Mouse (Mus musculus): ENCODE results near the gene Usp1. TPM values are rescaled to one million over a fixed set of nuclear protein-coding genes. Genes with fewer than 3 reads are reported as not detected.
"Not testable (repeated sequence)": the region's sequence is repeated elsewhere in the genome, so short reads cannot be mapped to it uniquely, and the experiment has no call there.

Gene Usp1
- polyA plus RNA-seq, 1 experiment from 2014 or later: 71.1 TPM

- no peaks in the 10 kb centered on the region for H3K27me3 ChIP-seq (ENCODE audit: insufficient read depth, poor library complexity, severe bottlenecking)
- peaks cover 28% of the 10 kb centered on the region for H3K36me3 ChIP-seq
- 33% methylated on average over 6 of the region's 6 CpGs for WGBS
- peak overlapping the region; percentile 99; the same call in 1 of the 2 replicates for H3K27ac ChIP-seq
- no peak for DNase-seq (ENCODE audit: low spot score)
- no peaks in the 10 kb centered on the region for H3K9me3 ChIP-seq
- H3K4me3 ChIP-seq: peak overlapping the region; percentile 99
- peaks cover 24% of the 10 kb centered on the region for H3K4me1 ChIP-seq (replicated peaks)
Measured at GRCm38 (mm10) chr4:98925250-98925781, 1.7 kb downstream of the Usp1 start.

DNA sequence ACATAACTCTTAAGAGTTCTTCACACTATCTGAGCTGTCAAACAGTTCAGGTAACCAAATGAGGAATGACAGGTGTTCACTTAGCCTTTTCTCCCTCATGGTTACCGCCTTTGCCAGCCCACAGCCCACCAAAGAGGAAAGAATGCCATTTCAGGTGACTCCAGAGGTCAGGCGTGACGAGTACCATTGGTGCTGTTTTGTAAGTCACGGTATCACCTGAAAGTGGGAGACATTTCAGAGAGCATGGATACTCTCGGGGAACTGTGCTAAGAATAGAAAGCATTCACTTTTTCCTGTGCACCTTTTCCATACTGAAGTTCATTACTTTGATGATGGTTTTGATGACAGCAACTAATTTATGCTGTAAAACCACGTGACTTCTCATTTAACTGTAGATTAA is 12.4 kb downstream of the Usp1 start:
- Histone ChIP-seq H3K4me3 (no peak overlapping the region), H3K27ac (no peak overlapping the region), H3K36me3 (peaks cover 93% of the 10 kb centered on the region), H3K4me1 (replicated peaks) (no peaks in the 10 kb centered on the region), H3K27me3 (ENCODE audit: insufficient read depth, poor library complexity, severe bottlenecking) (no peaks in the 10 kb centered on the region), H3K9me3 (no peaks in the 10 kb centered on the region)
- 88% methylated on average over 6 of the region's 6 CpGs for whole genome bisulfite sequencing
- DNase-seq (ENCODE audit: low spot score): no peak

DNA sequence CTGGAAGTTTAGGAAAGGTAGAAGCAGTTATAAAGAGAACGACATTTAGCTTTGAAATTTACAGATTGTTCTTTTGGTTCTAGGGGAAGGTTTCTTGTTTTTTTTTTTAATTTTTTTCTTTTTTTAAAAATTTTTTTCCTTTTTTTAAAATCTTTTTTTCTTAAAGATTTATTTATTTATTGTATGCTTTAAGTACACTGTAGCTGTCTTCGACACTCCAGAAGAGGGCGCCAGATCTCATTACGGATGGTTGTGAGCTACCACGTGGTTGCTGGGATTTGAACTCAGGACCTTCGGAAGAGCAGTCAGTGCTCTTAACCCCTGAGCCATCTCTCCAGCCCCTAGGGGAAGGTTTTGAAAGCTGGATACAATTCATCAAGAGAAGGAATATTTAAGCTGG is 14.6 kb downstream of the Usp1 start:
- WGBS: 90% methylated on average over 6 of the region's 6 CpGs
- not testable (repeated sequence) for H3K27ac ChIP-seq; H3K27me3 ChIP-seq (ENCODE audit: insufficient read depth, poor library complexity, severe bottlenecking); DNase-seq (ENCODE audit: low spot score); H3K4me3 ChIP-seq; H3K9me3 ChIP-seq; H3K4me1 ChIP-seq (replicated peaks)
- peaks cover 89% of the 10 kb centered on the region for H3K36me3 ChIP-seq

DNA sequence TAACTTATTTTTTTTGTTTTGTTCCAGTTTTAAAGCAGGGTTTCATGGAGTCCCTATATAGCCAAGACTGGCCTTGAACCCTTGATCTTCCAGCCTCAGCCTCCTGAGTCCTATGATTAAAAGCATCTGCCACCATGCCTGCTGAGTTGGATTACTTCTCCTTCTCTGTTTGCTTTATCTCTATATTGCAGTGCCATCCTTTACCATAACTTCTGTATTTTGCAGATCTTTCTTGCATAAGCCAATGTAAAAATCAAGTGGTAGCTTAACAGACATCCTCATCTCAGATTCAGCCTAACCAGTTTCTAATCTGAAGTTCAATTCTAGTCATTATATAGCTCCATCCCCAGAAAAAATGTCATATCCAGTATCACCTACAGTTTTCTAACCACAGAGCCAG is 27.0 kb downstream of the Usp1 start:
- Histone ChIP-seq H3K27me3 (ENCODE audit: insufficient read depth, poor library complexity, severe bottlenecking) (no peaks in the 10 kb centered on the region), H3K27ac (no peak overlapping the region), H3K4me3 (no peak overlapping the region), H3K9me3 (no peaks in the 10 kb centered on the region), H3K4me1 (replicated peaks) (no peaks in the 10 kb centered on the region), H3K36me3 (peaks cover 39% of the 10 kb centered on the region)
- DNase-seq (ENCODE audit: low spot score): no peak

- no peak for DNase-seq (ENCODE audit: low spot score)
- WGBS: 94% methylated on average over 8 of the region's 8 CpGs
- Histone ChIP-seq H3K27ac (no peak overlapping the region), H3K27me3 (ENCODE audit: insufficient read depth, poor library complexity, severe bottlenecking) (no peaks in the 10 kb centered on the region), H3K4me3 (no peak overlapping the region), H3K9me3 (no peaks in the 10 kb centered on the region), H3K36me3 (peaks cover 75% of the 10 kb centered on the region), H3K4me1 (replicated peaks) (no peaks in the 10 kb centered on the region)
Measured at GRCm38 (mm10) chr4:98955986-98956385, 32.4 kb downstream of the Usp1 start.

GRCm38 (mm10) chr4:98960243-98960642 is 36.6 kb downstream of the Usp1 start:
- Histone ChIP-seq H3K4me1 (replicated peaks) (no peaks in the 10 kb centered on the region), H3K36me3 (peaks cover 89% of the 10 kb centered on the region), H3K9me3 (no peaks in the 10 kb centered on the region), H3K27me3 (ENCODE audit: insufficient read depth, poor library complexity, severe bottlenecking) (no peaks in the 10 kb centered on the region), H3K27ac (no peak overlapping the region), H3K4me3 (no peak overlapping the region)
- 88% methylated on average over 3 of the region's 3 CpGs for WGBS
- DNase-seq (ENCODE audit: low spot score): no peak

DNA sequence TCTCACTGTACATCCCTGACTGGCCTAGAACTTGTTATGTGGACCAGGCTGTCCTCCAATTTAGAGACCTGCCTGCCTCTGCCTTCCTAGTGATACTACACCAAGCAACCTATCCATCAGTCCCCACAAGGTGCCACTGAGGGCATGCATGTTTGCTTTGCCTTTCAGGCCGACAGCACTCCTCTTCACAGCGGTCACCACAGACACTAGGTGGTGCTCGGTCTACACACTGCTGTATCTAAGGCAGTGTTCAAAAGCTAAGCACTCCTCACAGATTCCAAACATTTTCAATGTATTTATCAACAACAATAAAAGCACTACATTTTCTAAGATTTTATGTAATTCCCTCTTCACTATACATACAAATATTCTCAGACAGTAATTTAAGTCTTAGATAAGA is 46.3 kb downstream of the Usp1 start:
- Histone ChIP-seq H3K27ac (no peak overlapping the region), H3K4me1 (replicated peaks) (no peaks in the 10 kb centered on the region), H3K27me3 (ENCODE audit: insufficient read depth, poor library complexity, severe bottlenecking) (no peaks in the 10 kb centered on the region), H3K9me3 (no peaks in the 10 kb centered on the region), H3K36me3 (peaks cover 96% of the 10 kb centered on the region), H3K4me3 (no peak overlapping the region)
- DNase-seq (ENCODE audit: low spot score): no peak
- WGBS: 88% methylated on average over 3 of the region's 3 CpGs

- H3K27ac ChIP-seq: no peak overlapping the region
- peaks cover 92% of the 10 kb centered on the region for H3K36me3 ChIP-seq
- 67% methylated on average over 8 of the region's 8 CpGs for WGBS
- no peaks in the 10 kb centered on the region for H3K27me3 ChIP-seq (ENCODE audit: insufficient read depth, poor library complexity, severe bottlenecking)
- H3K4me1 ChIP-seq (replicated peaks): no peaks in the 10 kb centered on the region
- no peak overlapping the region for H3K4me3 ChIP-seq
- no peaks in the 10 kb centered on the region for H3K9me3 ChIP-seq
- DNase-seq (ENCODE audit: low spot score): no peak
Measured at GRCm38 (mm10) chr4:98975741-98976140, 52.1 kb downstream of the Usp1 start.

GRCm38 (mm10) chr4:98978288-98978687 is 54.7 kb downstream of the Usp1 start:
- 97% methylated on average over 2 of the region's 2 CpGs for WGBS

GRCm38 (mm10) chr4:98978693-98979092 is 55.1 kb downstream of the Usp1 start:
- no peak overlapping the region for H3K27ac ChIP-seq
- 84% methylated on average over 2 of the region's 2 CpGs for WGBS
- no peak overlapping the region for H3K4me3 ChIP-seq
- H3K9me3 ChIP-seq: no peaks in the 10 kb centered on the region
- peaks cover 84% of the 10 kb centered on the region for H3K36me3 ChIP-seq
- no peaks in the 10 kb centered on the region for H3K27me3 ChIP-seq (ENCODE audit: insufficient read depth, poor library complexity, severe bottlenecking)
- H3K4me1 ChIP-seq (replicated peaks): no peaks in the 10 kb centered on the region
- DNase-seq (ENCODE audit: low spot score): no peak

More at GRCm38 (mm10) chr4:98978288-98978687, 54.7 kb downstream of the Usp1 start:
- not testable (repeated sequence) for H3K4me1 ChIP-seq (replicated peaks); H3K27me3 ChIP-seq (ENCODE audit: insufficient read depth, poor library complexity, severe bottlenecking); DNase-seq (ENCODE audit: low spot score); H3K9me3 ChIP-seq; H3K4me3 ChIP-seq; H3K27ac ChIP-seq
- peaks cover 84% of the 10 kb centered on the region for H3K36me3 ChIP-seq

DNA sequence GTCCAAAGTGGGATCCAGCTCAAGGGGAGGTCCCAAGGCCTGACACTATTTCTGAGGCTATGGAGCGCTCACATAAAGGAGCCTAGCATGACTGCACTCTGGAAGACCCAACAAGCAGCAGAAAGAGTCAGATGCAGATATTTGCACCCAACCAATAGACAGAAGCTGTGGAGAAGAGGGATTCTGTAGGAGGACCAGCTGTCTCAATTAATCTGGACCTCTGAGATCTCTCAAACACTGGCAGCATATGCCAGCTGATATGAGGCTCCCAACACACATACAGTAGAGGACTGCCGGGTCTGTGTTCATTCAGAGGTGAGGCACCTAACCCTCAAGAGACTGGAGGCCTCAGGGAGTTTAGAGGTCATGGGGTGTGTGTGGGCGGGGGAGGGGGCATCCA is 56.4 kb downstream of the Usp1 start:
- not testable (repeated sequence) for H3K4me1 ChIP-seq (replicated peaks); H3K27me3 ChIP-seq (ENCODE audit: insufficient read depth, poor library complexity, severe bottlenecking); DNase-seq (ENCODE audit: low spot score); H3K27ac ChIP-seq; H3K4me3 ChIP-seq; H3K9me3 ChIP-seq
- peaks cover 86% of the 10 kb centered on the region for H3K36me3 ChIP-seq
- 80% methylated on average over 3 of the region's 3 CpGs for whole genome bisulfite sequencing

DNA sequence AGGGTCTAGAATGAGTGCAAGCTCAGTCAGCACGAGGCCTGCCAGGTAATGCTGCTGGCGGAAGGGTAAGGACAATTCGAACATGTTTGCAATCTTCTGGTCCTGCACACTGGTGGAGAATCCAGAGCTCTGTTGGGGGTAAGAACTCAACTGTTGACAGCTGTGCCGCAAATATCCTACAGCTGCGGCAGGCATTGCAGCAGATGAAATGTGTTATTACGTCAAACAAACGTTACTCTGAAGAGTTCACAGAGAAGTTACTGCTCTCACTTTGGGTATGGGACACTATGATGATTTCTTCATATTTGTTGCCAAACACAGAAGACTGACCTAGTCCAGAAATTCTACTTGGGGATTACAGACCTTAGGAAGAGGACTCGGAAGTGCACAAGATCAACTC is 61.1 kb downstream of the Usp1 start:
- H3K9me3 ChIP-seq: no peaks in the 10 kb centered on the region
- 93% methylated on average over 8 of the region's 8 CpGs for WGBS
- no peaks in the 10 kb centered on the region for H3K4me1 ChIP-seq (replicated peaks)
- no peak for DNase-seq (ENCODE audit: low spot score)
- no peak overlapping the region for H3K27ac ChIP-seq
- no peak overlapping the region for H3K4me3 ChIP-seq
- H3K27me3 ChIP-seq (ENCODE audit: insufficient read depth, poor library complexity, severe bottlenecking): no peaks in the 10 kb centered on the region
- H3K36me3 ChIP-seq: peaks cover 86% of the 10 kb centered on the region

All from hindbrain, embryonic 10.5 days (tissue).